Mouse (Mus musculus): ENCODE measurements around the gene Gm21958.

DNA sequence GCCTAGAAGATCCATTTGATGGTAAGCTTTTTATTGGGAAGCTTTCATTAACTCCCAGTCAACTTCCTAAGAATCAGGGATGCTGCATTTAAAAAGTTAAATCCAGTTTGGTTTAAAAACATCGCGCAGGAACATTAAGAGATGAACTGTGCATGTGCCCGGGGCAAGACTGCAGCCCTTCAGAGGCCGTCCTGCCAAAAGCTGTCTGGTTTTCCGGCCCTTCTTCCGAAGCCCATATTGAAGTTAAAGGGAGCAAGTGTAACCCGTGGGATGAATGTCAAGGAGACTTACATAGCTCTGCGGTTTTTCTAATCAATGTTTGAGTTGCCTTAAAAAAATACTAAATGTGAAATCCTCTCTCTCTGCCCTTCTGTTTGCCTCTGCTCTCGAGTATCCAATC lies 45.1 kb upstream of the Gm21958 start:
- TF ChIP-seq GATA1 (IDR thresholded peaks at IDR 0.05; ENCODE audit: borderline replicate concordance, low read length) (no peak), FLI1 (IDR thresholded peaks at IDR 0.05; ENCODE audit: low read length) (no peak)
